Mouse (Mus musculus) CH12F3 (cell line): ENCODE measurements at regions not wholly inside any gene's neighbourhood (a gene's known extent, or its start where the extent isn't known, plus 50 kb on each side); places are given as distances from the start of the nearest gene placed in this dataset.

Experiments
- in situ Hi-C: fragments of 300-500 bp; cut with MboI; formaldehyde crosslinking; loops from 2 replicates; pipeline ENCODE4 v1.14.3; 2020; ENCODE audit warnings: low sequenced_read_pairs

DNA sequence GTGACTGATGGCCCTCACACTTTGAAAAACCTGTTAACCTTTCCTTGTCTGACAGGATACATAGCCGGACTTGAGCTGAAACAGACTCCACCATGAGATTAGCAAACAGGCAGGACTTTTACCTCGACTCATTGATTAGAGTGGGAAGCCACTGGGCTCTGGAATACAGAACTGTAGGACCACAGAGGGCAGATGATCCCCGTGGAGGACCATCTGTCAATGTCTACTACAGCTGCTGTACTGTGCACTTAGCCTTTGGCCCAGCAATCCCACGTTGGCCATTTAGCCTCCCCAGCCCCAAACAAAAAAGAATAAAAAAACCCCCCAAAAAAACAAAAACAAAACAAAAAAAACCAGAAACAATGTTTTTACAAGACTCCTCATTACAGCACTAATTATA, 103.9 kb upstream of the Dazl start:
- in situ Hi-C loops, result no loop called here

DNA sequence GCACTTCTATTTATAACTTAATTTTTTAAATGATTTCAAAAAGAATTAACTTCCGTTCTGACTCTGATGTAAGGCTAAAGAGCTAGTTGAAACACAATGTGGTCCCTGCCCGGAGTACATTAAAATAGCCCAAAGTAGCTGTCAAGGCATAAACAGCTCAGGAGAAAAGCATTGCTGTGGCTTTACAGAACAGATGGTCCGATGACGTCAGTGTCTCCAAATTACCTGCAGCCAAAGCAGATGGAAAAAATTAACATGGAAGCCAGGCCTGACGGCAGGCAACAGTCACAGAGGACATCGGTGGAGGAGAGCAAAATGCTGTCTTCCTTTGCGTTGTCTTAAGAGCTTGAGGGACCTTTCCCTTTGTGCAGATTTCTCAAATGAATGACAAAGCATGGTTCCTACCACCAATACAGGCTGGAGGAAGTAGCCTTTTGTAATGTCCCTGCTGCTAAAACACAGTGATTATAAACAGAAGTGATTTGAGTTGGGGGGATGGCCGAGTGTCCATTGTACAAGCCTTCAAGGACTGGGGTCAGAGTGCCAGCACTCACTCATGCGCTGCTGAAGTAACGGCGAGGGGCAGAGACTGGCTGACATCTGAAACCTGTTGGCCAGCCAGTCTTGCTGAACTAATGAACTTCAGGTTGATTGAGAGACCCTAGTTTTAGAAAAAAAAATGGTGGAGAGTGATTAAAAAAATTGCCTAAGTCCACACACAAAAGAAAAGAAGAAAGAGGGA, 101.8 kb upstream of the Plcl2 start:
- in situ Hi-C loops, result loop anchor here (25.0 kb wide), 1 partner anchor 380 kb away; no protein-coding TSS in a partner anchor

- in situ Hi-C loops, result loop anchor here (25.0 kb wide), 1 partner anchor 379 kb away; no protein-coding TSS in a partner anchor
These were observed 100.6 kb upstream of the Plcl2 start for GRCm38 (mm10) chr17:50408581-50408980.

GRCm38 (mm10) chr17:50409271-50409670, 99.9 kb upstream of the Plcl2 start:
- in situ Hi-C loops, result loop anchor here (25.0 kb wide), 1 partner anchor 378 kb away; no protein-coding TSS in a partner anchor

DNA sequence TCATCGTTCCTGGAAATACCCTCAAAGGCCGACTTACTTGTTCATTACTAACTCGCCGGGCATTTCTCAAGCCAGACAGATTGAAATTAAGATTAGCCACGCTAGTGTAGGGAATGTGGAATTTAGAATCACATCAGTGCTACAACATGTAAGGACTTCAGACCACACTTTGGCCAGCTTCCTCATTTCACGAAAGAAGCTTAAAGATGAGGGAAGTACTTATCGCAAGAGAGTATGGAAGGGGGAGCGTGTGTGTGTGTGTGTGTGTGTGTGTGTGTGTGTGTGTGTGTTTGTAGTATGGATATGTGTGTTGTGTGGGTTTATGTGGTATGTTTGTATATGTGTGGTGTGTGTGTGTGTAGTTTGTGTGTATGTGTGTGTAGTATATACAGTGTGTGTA, 99.3 kb upstream of the Plcl2 start:
- in situ Hi-C loops, result loop anchor here (25.0 kb wide), 1 partner anchor 377 kb away; no protein-coding TSS in a partner anchor

GRCm38 (mm10) chr17:50410296-50410695, 98.9 kb upstream of the Plcl2 start:
- in situ Hi-C loops, result loop anchor here (25.0 kb wide), 1 partner anchor 377 kb away; no protein-coding TSS in a partner anchor

DNA sequence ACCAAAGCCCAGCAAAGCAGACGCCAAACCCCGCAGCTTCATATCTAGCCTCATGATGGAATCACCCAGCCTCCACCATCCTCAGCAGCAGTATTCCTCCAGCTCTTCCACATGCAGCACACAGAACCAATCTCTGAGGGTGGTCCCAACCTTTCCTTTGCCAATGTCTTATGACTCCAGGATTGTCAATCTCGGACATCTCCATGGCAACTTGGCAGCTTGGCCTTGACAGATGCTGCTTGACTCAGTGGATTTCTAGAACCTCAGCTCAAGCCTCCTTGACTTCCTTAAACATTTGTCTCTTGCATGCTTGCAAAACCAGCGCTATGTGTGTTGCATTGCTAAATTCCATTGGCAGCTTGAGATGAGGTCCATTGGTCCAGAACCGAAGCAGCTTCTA, 96.8 kb upstream of the Plcl2 start:
- in situ Hi-C loops, result loop anchor here (25.0 kb wide), 1 partner anchor 375 kb away; no protein-coding TSS in a partner anchor

GRCm38 (mm10) chr17:50413916-50414315, 95.3 kb upstream of the Plcl2 start:
- in situ Hi-C loops, result loop anchor here (25.0 kb wide), 1 partner anchor 373 kb away; no protein-coding TSS in a partner anchor

DNA sequence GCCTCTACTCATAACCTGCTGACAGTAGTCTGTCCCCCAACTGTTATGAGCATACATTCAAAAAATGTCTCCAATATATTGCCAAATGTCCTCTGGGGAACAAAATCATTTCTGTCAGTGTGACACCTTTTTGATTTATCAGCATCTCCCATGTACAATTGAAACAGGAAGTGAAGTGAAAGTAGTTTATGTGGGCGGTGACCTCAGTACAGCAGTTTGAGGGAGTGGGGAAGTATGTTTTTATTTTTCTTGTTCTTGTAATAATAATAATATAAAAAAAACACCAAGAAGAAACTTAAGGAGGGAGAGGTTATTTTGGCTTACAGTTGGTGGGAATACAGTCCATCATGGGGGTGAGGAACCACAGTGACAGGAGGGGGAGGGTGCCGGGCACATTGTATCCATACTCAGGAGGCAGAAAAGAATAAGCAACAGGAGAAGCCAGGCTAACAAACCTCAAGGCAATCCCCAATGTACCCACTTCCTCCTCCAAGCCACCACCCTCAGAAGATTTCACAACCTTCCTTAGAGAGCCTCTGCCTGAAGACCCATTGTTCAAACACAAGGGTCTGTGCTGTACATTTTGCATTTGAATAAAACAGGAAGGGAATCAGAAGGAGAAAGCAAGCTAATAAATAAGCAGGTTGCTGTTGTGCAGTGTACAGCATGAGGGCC, 93.7 kb upstream of the Plcl2 start:
- in situ Hi-C loops, result loop anchor here (25.0 kb wide), 1 partner anchor 372 kb away; no protein-coding TSS in a partner anchor

GRCm38 (mm10) chr17:50416119-50416518, 93.1 kb upstream of the Plcl2 start:
- in situ Hi-C loops, result loop anchor here (25.0 kb wide), 1 partner anchor 371 kb away; no protein-coding TSS in a partner anchor

DNA sequence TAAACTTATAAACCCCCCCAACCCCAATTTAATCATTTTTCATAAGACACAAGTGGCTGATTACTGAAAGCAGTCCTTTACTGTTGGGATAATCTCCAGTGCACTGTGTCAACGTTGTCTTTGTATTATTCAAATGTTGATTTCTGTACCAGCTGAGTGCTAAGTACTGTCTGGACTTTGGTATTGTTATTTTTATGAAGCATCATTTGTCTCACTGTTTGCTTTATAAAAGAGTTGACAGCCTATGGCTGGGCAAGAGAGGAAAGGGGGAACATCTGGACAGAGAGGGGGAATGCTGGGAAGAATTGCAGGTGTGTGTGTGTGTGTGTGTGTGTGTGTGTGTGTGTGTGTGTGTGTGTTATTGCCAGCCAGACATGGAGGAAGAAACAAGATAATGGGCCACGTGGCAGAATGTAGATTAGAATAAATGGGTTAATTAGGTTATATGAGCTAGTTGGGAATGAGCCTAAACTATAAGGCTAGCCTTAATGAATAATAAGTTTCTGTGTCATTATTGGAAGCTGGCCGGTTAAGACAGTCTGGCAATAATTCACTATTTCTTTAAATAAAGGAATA, 92.6 kb upstream of the Plcl2 start:
- in situ Hi-C loops, result loop anchor here (25.0 kb wide), 1 partner anchor 371 kb away; no protein-coding TSS in a partner anchor

GRCm38 (mm10) chr17:50418863-50419383, 90.3 kb upstream of the Plcl2 start:
- in situ Hi-C loops, result loop anchor here (25.0 kb wide), 1 partner anchor 368 kb away; no protein-coding TSS in a partner anchor

DNA sequence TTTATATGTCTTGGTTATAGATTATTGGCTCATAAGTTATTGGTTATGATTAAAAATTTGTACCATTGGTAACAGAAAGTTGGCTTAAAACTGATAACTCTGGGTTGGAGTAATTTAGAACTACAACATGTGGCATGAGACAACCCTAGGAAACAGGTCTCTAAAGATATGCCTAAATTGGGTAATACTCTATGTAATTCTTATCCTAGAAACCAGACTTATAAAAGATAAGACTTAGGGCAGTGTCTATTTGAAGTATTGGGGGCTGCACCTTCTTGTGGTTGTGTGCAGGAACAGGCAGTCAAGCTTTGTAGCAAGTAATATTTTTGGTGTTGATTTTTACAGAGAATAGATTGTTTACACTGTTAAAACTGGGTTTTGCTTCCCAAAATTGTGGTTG, 89.7 kb upstream of the Plcl2 start:
- in situ Hi-C loops, result loop anchor here (25.0 kb wide), 1 partner anchor 368 kb away; no protein-coding TSS in a partner anchor

- in situ Hi-C loops, result loop anchor here (25.0 kb wide), 1 partner anchor 367 kb away; no protein-coding TSS in a partner anchor
These were observed 89.2 kb upstream of the Plcl2 start for GRCm38 (mm10) chr17:50419966-50420365.

DNA sequence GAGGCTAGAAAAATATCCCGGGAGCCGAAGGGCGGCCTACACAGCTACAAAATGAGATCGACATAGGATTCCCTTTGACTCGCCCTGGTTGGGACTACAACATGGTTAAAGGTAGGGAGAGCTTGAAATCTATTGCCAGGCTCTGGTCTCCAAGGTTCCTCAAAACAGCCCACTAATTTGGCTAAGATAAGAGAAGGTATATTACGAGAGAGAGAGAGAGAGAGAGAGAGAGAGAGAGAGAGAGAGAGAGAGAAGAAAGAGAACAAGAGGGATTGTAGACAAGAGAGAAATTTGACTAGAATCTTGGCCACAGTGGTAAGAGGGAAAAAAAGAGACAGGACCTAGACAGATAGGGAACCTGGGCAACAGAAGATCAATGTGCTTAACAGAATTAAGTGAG, 88.5 kb upstream of the Plcl2 start:
- in situ Hi-C loops, result loop anchor here (25.0 kb wide), 1 partner anchor 367 kb away; no protein-coding TSS in a partner anchor

DNA sequence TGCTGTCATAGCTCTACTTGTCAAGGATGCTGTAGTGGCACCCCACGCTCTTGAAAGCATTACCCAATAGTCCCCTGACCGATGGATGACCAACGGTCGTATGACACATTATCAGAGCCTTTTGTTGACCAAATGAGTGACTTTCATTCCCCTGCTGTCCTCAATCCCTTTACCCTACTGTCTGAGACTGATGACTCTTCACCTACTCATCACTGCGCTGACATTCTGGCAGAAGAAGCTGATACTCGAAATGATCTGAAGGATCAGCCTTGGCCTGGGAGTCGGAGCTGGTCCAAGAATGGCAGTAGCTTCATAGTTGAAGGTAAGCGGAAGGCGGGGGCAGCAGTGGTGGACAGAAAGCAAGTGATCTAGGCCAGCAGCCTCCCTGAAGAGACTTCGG, 87.7 kb upstream of the Plcl2 start:
- in situ Hi-C loops, result loop anchor here (25.0 kb wide), 1 partner anchor 366 kb away; no protein-coding TSS in a partner anchor

- in situ Hi-C loops, result no loop called here
These were observed 84.1 kb upstream of the Plcl2 start for GRCm38 (mm10) chr17:50425110-50425509.

- in situ Hi-C loops, result no loop called here
These were observed 83.7 kb upstream of the Plcl2 start for GRCm38 (mm10) chr17:50425531-50425930.

DNA sequence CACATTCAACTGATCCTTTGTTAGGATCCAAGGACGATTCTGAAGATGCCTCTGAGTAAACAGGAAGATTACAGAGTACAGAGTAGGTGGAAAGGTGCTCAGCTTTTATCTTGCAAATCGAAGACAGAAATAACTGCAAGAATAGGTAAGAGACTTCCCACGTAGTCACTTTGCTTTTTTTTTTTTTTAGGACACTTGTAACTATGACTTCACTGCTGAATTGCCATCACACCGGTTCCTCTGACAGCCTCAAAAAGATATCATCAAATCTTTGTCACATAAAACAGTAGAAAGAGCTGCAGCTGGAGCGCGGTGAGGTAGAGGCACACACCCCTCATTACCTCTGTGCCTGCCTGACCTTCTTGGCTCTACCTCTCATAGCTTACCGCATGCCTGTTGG, 83.1 kb upstream of the Plcl2 start:
- in situ Hi-C loops, result no loop called here

DNA sequence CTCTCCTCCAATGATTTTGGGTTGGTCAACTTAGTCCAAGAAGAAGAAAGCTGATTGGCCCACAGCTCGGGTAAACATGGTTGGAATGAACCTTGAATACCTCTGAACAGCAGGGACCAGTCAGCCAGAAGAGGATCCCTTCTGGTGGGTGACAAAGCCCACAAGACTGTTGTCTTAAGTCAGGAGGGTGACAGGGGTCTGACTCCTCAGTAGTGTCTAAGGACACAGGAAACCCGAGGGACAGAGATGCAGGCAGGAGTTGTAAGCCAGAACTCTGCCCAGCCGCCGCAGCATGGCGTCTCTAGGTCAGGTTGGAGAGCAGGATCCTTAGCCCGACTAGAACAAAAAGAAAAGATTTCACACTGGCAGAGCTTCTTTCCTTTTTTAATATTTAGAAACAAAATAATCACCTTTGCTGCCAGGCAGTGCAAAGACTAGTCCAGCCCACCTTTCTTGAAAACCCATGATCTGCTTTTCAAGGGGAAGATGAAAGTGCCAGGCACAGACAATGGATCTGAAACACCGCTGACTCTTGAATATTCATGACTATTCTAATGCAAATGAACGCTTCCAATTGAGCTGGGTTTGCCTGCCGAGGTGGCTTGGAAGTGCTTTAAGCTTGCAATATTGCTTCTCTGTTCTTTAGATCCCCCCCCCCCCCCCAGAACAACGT, 81.7 kb upstream of the Plcl2 start:
- in situ Hi-C loops, result no loop called here
